Mouse (Mus musculus) CD4-positive, CD25-positive, alpha-beta regulatory T cell, adult 4 months (primary cell): ENCODE results near the gene Il4ra. TPM values are rescaled to one million over a fixed set of nuclear protein-coding genes. Genes with fewer than 3 reads are reported as not detected.

ENCODE experiments used
- polyA plus RNA-seq, 2 experiments: library from polyadenylated mRNA; unstranded; fragments of 100-300 nt; shearing (Covaris generic); gene quantifications; one replicate each; pipeline ENCODE4 v1.2.1; 2017

Il4ra gene
- polyA plus RNA-seq, 2 experiments from 2014 or later = 102 to 165 TPM

Other genes with a start within 250 kb of the Il4ra start
- gene Kdm8, start 107.4 kb upstream of the Il4ra start, polyA plus RNA-seq = 10 to 100 TPM in 1 of 2 experiments, 1 to 10 TPM in 1; 4.5 to 10.9 TPM
- 100 to 1,000 TPM; 116 to 118 TPM for gene Nsmce1, start 60.5 kb upstream of the Il4ra start, polyA plus RNA-seq
- 100 to 1,000 TPM in 1 of 2 experiments, 10 to 100 TPM in 1; 99.5 to 157 TPM for gene Il21r, start 51.3 kb downstream of the Il4ra start, polyA plus RNA-seq
- 10 to 100 TPM; 16.1 to 29.4 TPM for gene Gtf3c1, start 155.7 kb downstream of the Il4ra start, polyA plus RNA-seq
- gene D430042O09Rik, start 155.8 kb downstream of the Il4ra start, polyA plus RNA-seq = 1 to 10 TPM; 4.0 to 4.1 TPM